Mouse (Mus musculus): ENCODE measurements around the gene Sik3. TPM values are rescaled to one million over a fixed set of nuclear protein-coding genes. Genes with fewer than 3 reads are reported as not detected.

Sik3 gene
- polyA plus RNA-seq, 1 experiment from 2014 or later = 5.7 TPM

GRCm38 (mm10) chr9:46214946-46215337 lies 202.3 kb downstream of the Sik3 start:
- 0 out of 2 replicates have a peak, but pooled peaks cover 24% of the 10 kb centered on the region for H3K36me3 ChIP-seq (ENCODE audit: control insufficient read depth, insufficient read depth, low read length)
- no peak overlapping the region for H3K4me3 ChIP-seq (replicated peaks; ENCODE audit: low read length)
- no peak overlapping the region for H3K9ac ChIP-seq (ENCODE audit: low read length)
- H3K27me3 ChIP-seq (ENCODE audit: control insufficient read depth, insufficient read depth, low read length) = no peaks in the 10 kb centered on the region
- 84% methylated on average over 10 of the region's 10 CpGs for WGBS
- H3K27ac ChIP-seq (ENCODE audit: low read length) = peak overlapping the region; percentile 51; the same call in 1 of the 2 replicates
- no peak overlapping the region for H3K4me2 ChIP-seq (ENCODE audit: low read depth, low read length)
- no peaks in the 10 kb centered on the region for H3K9me3 ChIP-seq (replicated peaks; ENCODE audit: control insufficient read depth, low read length)
- H3K4me1 ChIP-seq (ENCODE audit: control insufficient read depth, insufficient read depth, low read length) = peaks cover 8% of the 10 kb centered on the region
- ATAC-seq (ENCODE audit: insufficient read depth, low FRiP score) = no peak

GRCm38 (mm10) chr9:46215338-46216322 lies 203.0 kb downstream of the Sik3 start:
- Histone ChIP-seq H3K27ac (ENCODE audit: low read length) (peak overlapping the region; percentile 51; the same call in 1 of the 2 replicates), H3K9ac (ENCODE audit: low read length) (no peak overlapping the region), H3K36me3 (ENCODE audit: control insufficient read depth, insufficient read depth, low read length) (peaks cover 22% of the 10 kb centered on the region; the same call in 1 of the 2 replicates), H3K9me3 (replicated peaks; ENCODE audit: control insufficient read depth, low read length) (no peaks in the 10 kb centered on the region), H3K4me2 (ENCODE audit: low read depth, low read length) (no peak overlapping the region), H3K4me3 (replicated peaks; ENCODE audit: low read length) (no peak overlapping the region), H3K4me1 (ENCODE audit: control insufficient read depth, insufficient read depth, low read length) (peaks cover 8% of the 10 kb centered on the region), H3K27me3 (ENCODE audit: control insufficient read depth, insufficient read depth, low read length) (no peaks in the 10 kb centered on the region)
- WGBS = 49% methylated on average over 11 of the region's 11 CpGs
- no peak for ATAC-seq (ENCODE audit: insufficient read depth, low FRiP score)

- no peak for ATAC-seq (ENCODE audit: insufficient read depth, low FRiP score)
- Histone ChIP-seq H3K27ac (ENCODE audit: low read length) (no peak overlapping the region), H3K4me3 (replicated peaks; ENCODE audit: low read length) (no peak overlapping the region), H3K27me3 (ENCODE audit: control insufficient read depth, insufficient read depth, low read length) (no peaks in the 10 kb centered on the region), H3K9me3 (replicated peaks; ENCODE audit: control insufficient read depth, low read length) (no peaks in the 10 kb centered on the region), H3K9ac (ENCODE audit: low read length) (no peak overlapping the region), H3K4me1 (ENCODE audit: control insufficient read depth, insufficient read depth, low read length) (peaks cover 8% of the 10 kb centered on the region), H3K36me3 (ENCODE audit: control insufficient read depth, insufficient read depth, low read length) (peaks cover 21% of the 10 kb centered on the region; the same call in 1 of the 2 replicates), H3K4me2 (ENCODE audit: low read depth, low read length) (no peak overlapping the region)
- WGBS = 85% methylated on average over 13 of the region's 13 CpGs
Observed at GRCm38 (mm10) chr9:46216744-46217470, 204.3 kb downstream of the Sik3 start.

GRCm38 (mm10) chr9:46218176-46218575 lies 205.6 kb downstream of the Sik3 start:
- Histone ChIP-seq H3K4me2 (ENCODE audit: low read depth, low read length) (no peak overlapping the region), H3K9me3 (replicated peaks; ENCODE audit: control insufficient read depth, low read length) (no peaks in the 10 kb centered on the region), H3K27me3 (ENCODE audit: control insufficient read depth, insufficient read depth, low read length) (no peaks in the 10 kb centered on the region), H3K9ac (ENCODE audit: low read length) (no peak overlapping the region), H3K27ac (ENCODE audit: low read length) (no peak overlapping the region), H3K4me3 (replicated peaks; ENCODE audit: low read length) (no peak overlapping the region), H3K36me3 (ENCODE audit: control insufficient read depth, insufficient read depth, low read length) (peaks cover 18% of the 10 kb centered on the region; the same call in 1 of the 2 replicates), H3K4me1 (ENCODE audit: control insufficient read depth, insufficient read depth, low read length) (peaks cover 8% of the 10 kb centered on the region)
- ATAC-seq (ENCODE audit: insufficient read depth, low FRiP score) = no peak
- 74% methylated on average over 9 of the region's 9 CpGs for WGBS

GRCm38 (mm10) chr9:46223090-46223489 lies 210.5 kb downstream of the Sik3 start:
- Histone ChIP-seq H3K4me3 (replicated peaks; ENCODE audit: low read length) (no peak overlapping the region), H3K36me3 (ENCODE audit: control insufficient read depth, insufficient read depth, low read length) (peaks cover 14% of the 10 kb centered on the region; the same call in 1 of the 2 replicates), H3K9me3 (replicated peaks; ENCODE audit: control insufficient read depth, low read length) (no peaks in the 10 kb centered on the region), H3K4me1 (ENCODE audit: control insufficient read depth, insufficient read depth, low read length) (no peaks in the 10 kb centered on the region), H3K4me2 (ENCODE audit: low read depth, low read length) (no peak overlapping the region), H3K27me3 (ENCODE audit: control insufficient read depth, insufficient read depth, low read length) (no peaks in the 10 kb centered on the region), H3K9ac (ENCODE audit: low read length) (no peak overlapping the region), H3K27ac (ENCODE audit: low read length) (no peak overlapping the region)
- 80% methylated on average over 6 of the region's 6 CpGs for WGBS
- ATAC-seq (ENCODE audit: insufficient read depth, low FRiP score) = no peak

- ATAC-seq (ENCODE audit: insufficient read depth, low FRiP score) = peak; percentile 45
- WGBS = 68% methylated on average over 3 of the region's 3 CpGs
- Histone ChIP-seq H3K9me3 (replicated peaks; ENCODE audit: control insufficient read depth, low read length) (no peaks in the 10 kb centered on the region), H3K36me3 (ENCODE audit: control insufficient read depth, insufficient read depth, low read length) (peaks cover 14% of the 10 kb centered on the region; the same call in 1 of the 2 replicates), H3K9ac (ENCODE audit: low read length) (no peak overlapping the region), H3K27me3 (ENCODE audit: control insufficient read depth, insufficient read depth, low read length) (no peaks in the 10 kb centered on the region), H3K4me3 (replicated peaks; ENCODE audit: low read length) (no peak overlapping the region), H3K4me1 (ENCODE audit: control insufficient read depth, insufficient read depth, low read length) (peaks cover 2% of the 10 kb centered on the region; the same call in 1 of the 2 replicates), H3K27ac (ENCODE audit: low read length) (no peak overlapping the region; the same call in 1 of the 2 replicates), H3K4me2 (ENCODE audit: low read depth, low read length) (no peak overlapping the region)
Observed at GRCm38 (mm10) chr9:46224101-46224500, 211.5 kb downstream of the Sik3 start.

GRCm38 (mm10) chr9:46224945-46225660 lies 212.5 kb downstream of the Sik3 start:
- Histone ChIP-seq H3K9me3 (replicated peaks; ENCODE audit: control insufficient read depth, low read length) (no peaks in the 10 kb centered on the region), H3K27me3 (ENCODE audit: control insufficient read depth, insufficient read depth, low read length) (no peaks in the 10 kb centered on the region), H3K27ac (ENCODE audit: low read length) (no peak overlapping the region), H3K4me3 (replicated peaks; ENCODE audit: low read length) (no peak overlapping the region), H3K4me1 (ENCODE audit: control insufficient read depth, insufficient read depth, low read length) (peaks cover 5% of the 10 kb centered on the region), H3K9ac (ENCODE audit: low read length) (no peak overlapping the region), H3K4me2 (ENCODE audit: low read depth, low read length) (no peak overlapping the region), H3K36me3 (ENCODE audit: control insufficient read depth, insufficient read depth, low read length) (peaks cover 10% of the 10 kb centered on the region; the same call in 1 of the 2 replicates)
- WGBS = 56% methylated on average over 5 of the region's 5 CpGs
- no peak for ATAC-seq (ENCODE audit: insufficient read depth, low FRiP score)

- WGBS = 73% methylated on average over 3 of the region's 3 CpGs
- no peak overlapping the region for H3K4me3 ChIP-seq (replicated peaks; ENCODE audit: low read length)
- no peak for ATAC-seq (ENCODE audit: insufficient read depth, low FRiP score)
Observed at GRCm38 (mm10) chr9:46227064-46227614, 214.5 kb downstream of the Sik3 start.

More at GRCm38 (mm10) chr9:46227064-46227614, 214.5 kb downstream of the Sik3 start:
- no peak overlapping the region for H3K4me2 ChIP-seq (ENCODE audit: low read depth, low read length)
- H3K9ac ChIP-seq (ENCODE audit: low read length) = no peak overlapping the region
- no peaks in the 10 kb centered on the region for H3K36me3 ChIP-seq (ENCODE audit: control insufficient read depth, insufficient read depth, low read length)
- H3K27ac ChIP-seq (ENCODE audit: low read length) = no peak overlapping the region
- no peaks in the 10 kb centered on the region for H3K9me3 ChIP-seq (replicated peaks; ENCODE audit: control insufficient read depth, low read length)
- H3K27me3 ChIP-seq (ENCODE audit: control insufficient read depth, insufficient read depth, low read length) = no peaks in the 10 kb centered on the region
- H3K4me1 ChIP-seq (ENCODE audit: control insufficient read depth, insufficient read depth, low read length) = peaks cover 9% of the 10 kb centered on the region
